Mouse (Mus musculus): ENCODE measurements around the gene Ppp6r3. TPM values are rescaled to one million over a fixed set of nuclear protein-coding genes. Genes with fewer than 3 reads are reported as not detected.
A peak's percentile ranks its signal among the peaks of the same experiment; 100 is the strongest.
"Not testable (repeated sequence)": the region's sequence is repeated elsewhere in the genome, so short reads cannot be mapped to it uniquely, and the experiment has no call there.

Ppp6r3 gene
- total RNA-seq, 2 experiments from 2014 or later, result 50.9 to 55.0 TPM

DNA sequence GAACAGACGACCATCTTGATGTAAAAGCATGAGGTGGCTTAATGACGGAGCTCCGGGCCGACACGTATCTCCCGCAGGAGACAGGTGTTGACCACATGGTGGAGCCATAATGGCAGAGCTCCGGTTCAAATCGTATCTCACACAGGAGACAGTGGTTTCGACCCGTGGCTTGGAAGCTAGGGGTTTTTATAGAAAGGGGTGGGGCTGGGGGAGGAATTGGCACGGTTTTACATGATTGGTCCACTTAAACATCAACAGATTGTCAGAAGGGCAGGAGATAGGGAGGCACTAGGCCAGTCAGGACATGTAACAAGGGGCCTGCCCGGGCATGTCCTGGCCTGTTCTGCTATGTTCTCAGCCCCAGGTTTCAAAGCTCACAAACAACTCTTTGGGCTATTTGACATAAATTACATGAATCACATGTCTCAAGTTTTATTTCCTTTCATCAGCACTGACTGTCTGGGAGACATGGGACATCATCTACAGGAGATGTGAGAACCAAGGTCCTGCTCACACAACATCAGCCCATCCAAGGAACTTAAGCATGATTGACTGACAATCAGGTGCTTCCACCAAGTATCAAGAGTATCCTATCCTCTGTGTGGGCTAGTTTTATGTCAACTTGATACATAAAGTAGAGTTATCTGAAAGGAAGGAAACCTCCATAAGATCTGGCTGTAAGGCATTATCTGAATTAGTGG, 42.1 kb downstream of the Ppp6r3 start:
- intact Hi-C loops (cut with DNase I; ENCODE audit: low total_unique reads); DNase-seq: not testable (repeated sequence)

DNA sequence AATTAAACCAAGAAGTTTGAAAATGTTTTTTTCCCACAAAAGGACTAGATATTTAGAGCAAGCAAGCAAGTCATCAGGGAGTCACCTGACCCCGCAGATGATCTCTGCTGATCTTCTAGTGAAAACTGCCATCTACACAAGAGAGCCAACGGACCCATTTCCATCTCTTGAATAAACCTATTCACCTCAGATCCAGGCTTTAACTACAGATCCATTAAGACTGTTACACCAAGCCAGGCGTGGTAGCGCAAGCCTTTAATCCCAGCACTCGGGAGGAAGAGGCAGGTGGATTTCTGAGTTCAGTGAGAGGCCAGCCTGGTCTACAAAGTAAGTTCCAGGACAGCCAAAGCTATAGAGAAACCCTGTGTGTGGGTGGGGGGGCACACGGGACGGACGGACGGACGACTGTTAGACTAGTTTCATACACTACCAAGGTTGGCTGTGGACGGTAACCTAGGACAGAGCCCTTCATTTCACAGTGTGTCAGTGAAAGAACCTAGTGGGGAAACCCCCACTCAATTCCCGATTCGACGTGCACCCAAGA, 42.8 kb downstream of the Ppp6r3 start:
- intact Hi-C loops (cut with DNase I; ENCODE audit: low total_unique reads), result no loop called here
- DNase-seq, result no peak

DNA sequence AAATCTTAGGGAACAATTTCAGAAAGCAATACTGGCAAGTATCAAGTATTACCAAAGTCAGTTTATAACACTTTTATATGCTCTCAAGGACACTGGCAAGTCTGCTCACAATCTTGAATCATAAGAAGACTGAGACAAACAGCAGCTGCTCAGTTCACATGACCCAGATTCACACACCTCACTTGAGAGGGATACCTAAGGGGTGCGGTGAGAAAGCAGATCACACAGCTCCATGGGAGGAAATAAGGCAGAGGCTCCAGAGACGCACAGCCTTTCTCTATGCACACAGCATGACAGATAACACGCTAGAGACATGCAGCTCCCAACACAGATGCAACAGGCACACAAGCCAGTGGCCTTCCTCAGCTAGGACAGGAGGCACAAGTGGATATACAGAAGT, 45.8 kb downstream of the Ppp6r3 start:
- intact Hi-C loops (cut with DNase I; ENCODE audit: low total_unique reads), result no loop called here

DNA sequence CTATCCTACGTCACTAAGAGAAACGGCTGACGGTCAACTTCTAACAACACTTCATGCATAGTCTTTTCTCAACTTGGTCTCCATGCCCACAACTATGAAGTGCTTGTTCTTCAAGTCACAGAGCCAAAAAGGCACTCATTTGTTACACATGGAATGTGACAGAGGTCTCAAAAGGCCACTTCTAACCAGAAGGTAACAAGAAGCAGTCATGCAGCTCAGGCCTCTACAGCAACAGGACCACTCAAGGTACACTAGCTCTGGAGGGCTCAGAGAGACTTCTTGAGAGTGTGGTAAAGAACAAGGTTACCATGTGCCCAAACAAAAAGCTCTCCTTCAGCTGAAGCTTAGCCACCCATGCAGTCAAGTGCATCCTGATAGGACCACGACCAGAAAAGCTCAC, 46.9 kb downstream of the Ppp6r3 start:
- DNase-seq, result no peak
- intact Hi-C loops (cut with DNase I; ENCODE audit: low total_unique reads), result no loop called here

More for the DNA sequence above, 45.8 kb downstream of the Ppp6r3 start:
- DNase-seq, result no peak

DNA sequence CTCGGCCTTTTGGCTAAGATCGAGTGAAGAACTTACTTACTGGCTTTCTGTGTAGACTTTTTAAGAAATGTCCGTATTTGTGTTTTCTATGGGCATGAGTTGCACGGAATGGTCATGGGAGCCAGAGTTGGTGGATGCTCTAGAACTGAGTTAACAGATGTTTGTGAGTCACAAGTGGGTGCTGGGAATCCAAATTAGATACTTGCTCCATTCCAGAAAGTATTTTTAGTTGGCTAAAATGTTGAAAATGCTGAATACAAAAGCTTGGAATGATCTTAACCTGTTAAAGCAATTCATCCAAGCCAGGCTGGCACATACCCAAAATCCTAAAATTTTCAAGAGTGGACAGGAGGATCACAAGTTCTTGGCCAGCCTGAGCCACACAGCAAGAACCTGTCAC, 48.0 kb downstream of the Ppp6r3 start:
- no peak for DNase-seq
- intact Hi-C loops (cut with DNase I; ENCODE audit: low total_unique reads), result no loop called here

- DNase-seq, result no peak
- intact Hi-C loops (cut with DNase I; ENCODE audit: low total_unique reads), result no loop called here
Measured at GRCm38 (mm10) chr19:3519471-3520169, 55.9 kb downstream of the Ppp6r3 start.

DNA sequence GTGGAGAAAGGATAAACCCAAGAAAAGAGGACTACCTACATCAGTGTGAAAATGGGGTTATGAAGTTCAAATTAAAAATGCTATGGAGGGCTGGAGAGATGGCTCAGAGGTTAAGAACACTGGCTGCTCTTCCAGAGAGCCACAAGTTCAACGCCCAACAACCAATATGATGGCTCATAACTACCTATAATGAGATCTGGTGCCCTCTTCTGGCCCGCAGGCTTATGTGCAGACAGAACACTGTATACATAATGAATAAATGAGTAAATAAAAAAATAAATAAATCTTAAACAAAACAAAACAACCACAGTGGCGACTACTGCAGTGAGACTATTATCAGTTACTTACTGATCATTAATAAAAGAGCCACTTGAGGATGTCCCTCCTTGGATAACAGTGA, 78.3 kb downstream of the Ppp6r3 start:
- DNase-seq, result no peak

DNA sequence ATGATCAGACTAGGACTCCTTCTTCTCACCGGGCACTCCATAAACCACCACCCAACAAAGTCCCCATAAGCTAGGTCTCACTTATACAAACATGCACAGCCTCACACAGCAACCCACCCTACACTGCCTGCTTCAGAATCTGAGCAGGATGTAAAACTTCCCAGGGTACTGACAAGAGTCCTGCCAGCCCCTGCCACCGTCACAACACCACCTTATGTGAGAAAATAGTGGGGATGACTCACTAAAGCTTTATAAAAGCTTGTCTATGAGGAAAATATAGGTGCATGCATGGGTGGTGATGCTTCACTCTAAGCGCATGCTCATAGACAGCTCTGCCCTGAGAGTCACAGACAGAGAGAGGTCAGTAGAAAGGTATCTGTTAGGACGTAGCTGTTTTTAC, 85.7 kb downstream of the Ppp6r3 start:
- intact Hi-C loops (cut with DNase I; ENCODE audit: low total_unique reads), result no loop called here
- no peak for DNase-seq

More for the DNA sequence above, 78.3 kb downstream of the Ppp6r3 start:
- intact Hi-C loops (cut with DNase I; ENCODE audit: low total_unique reads), result no loop called here

DNA sequence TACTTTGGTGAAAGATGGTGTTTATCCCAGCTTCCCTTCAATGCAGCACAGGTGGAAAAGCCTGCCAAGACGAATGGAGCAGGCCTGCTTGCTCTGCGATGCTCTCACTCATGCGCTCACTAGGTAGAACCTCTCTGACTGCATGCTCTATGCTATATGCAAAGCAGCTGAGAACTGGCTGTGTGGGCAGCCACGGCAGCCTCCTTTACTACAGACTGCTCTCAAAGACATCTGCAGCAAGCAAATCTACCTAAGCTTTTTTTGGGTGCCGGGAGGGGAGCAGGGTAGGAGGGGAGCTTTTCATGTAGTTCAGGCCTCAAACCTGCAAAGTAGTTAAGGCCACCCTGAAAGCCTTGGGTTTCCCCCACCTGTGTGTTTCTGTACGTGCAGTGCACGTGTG, 92.7 kb downstream of the Ppp6r3 start:
- intact Hi-C loops (cut with DNase I; ENCODE audit: low total_unique reads), result no loop called here
- DNase-seq, result no peak

- intact Hi-C loops (cut with DNase I; ENCODE audit: low total_unique reads), result no loop called here
- DNase-seq, result no peak
Measured at GRCm38 (mm10) chr19:3480101-3480500, 95.4 kb downstream of the Ppp6r3 start.

DNA sequence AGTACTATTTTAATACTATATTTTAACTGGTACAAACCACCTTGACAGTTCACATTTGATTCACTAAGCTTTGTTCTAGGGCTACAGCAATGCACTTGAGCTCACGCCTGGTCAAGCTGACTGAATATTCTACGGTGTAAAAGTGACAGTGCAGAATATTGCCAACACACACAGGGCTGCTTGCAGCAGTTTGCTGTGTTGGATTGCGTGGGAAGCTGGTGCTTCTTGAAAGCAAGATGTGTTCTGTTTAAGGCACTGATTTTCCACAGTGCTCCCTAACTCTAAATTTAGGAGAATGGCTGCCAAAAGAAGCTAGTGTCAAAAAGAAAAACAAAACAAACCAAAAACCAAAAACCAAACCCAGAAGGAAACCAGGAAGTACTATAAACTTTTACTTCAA, 98.6 kb downstream of the Ppp6r3 start:
- intact Hi-C loops (cut with DNase I; ENCODE audit: low total_unique reads), result no loop called here
- DNase-seq, result no peak

DNA sequence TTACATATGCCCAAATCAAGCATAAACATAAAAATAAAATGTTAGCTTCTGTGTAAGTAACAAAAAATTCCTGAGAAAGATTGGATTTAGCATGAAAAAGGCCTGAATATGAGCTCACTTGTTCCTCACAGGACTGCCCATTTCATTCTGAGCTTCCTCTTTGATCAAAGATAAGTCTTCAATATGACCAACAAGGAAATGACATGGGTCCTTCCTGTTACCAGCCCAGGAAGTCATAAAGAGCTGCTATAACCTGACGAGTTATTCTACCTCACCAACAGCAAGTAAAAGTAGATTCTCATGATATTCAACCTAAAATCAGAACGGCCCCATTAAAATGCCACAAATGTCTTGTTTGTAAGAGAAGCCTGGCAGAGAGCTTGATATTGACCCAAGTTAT, 104.3 kb downstream of the Ppp6r3 start:
- no peak for DNase-seq
- intact Hi-C loops (cut with DNase I; ENCODE audit: low total_unique reads), result no loop called here

DNA sequence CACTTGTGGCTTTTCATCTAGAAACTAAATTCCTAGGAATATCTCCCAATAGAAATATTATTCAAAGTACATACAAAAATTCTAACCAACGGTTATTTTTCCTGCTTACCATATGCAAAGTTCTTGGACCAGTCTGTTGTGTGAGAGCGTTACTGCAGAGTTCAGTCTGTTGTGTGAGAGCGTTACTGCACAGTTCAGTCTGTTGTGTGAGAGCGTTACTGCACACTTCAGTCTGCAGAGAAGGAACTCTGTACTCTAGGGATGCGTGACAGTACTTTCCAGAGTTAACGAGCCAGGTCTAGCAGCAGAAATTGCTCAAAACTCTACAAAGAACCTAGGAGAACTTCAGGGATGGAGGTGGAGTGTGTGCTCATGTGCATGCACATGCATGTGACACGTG, 108.0 kb downstream of the Ppp6r3 start:
- DNase-seq, result no peak
- intact Hi-C loops (cut with DNase I; ENCODE audit: low total_unique reads), result no loop called here

- intact Hi-C loops (cut with DNase I; ENCODE audit: low total_unique reads), result no loop called here
- no peak for DNase-seq
Measured at GRCm38 (mm10) chr19:3459986-3460385, 115.6 kb downstream of the Ppp6r3 start.

GRCm38 (mm10) chr19:3458331-3459099, 117.0 kb downstream of the Ppp6r3 start:
- no peak for DNase-seq
- intact Hi-C loops (cut with DNase I; ENCODE audit: low total_unique reads), result no loop called here

DNA sequence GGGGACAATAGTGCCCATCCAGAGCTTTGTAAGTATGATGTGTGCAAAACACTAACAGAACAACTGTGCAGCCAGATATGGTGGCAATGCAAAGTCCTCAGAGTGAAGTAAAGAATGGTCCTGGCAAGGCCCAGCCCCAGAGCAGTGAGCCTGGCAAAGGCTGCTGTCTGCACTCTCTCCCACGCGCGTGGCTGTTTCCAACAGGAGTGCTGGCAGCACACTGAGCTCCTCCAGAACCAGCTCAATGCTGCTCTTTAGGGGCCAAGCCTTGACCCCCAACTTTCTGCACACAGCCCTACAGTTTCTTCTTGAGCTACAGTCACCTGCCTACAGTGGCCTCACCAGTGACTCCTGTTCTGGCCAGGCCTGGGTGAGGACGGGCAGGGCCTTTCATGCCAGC, 117.8 kb downstream of the Ppp6r3 start:
- intact Hi-C loops (cut with DNase I; ENCODE audit: low total_unique reads), result no loop called here
- DNase-seq, result no peak

GRCm38 (mm10) chr19:3451649-3452048, 123.9 kb downstream of the Ppp6r3 start:
- DNase-seq, result no peak
- intact Hi-C loops (cut with DNase I; ENCODE audit: low total_unique reads), result loop anchor here (5.0 kb wide), 1 partner anchor 64 kb away; the partner anchor contains the start of gene Tesmin

DNA sequence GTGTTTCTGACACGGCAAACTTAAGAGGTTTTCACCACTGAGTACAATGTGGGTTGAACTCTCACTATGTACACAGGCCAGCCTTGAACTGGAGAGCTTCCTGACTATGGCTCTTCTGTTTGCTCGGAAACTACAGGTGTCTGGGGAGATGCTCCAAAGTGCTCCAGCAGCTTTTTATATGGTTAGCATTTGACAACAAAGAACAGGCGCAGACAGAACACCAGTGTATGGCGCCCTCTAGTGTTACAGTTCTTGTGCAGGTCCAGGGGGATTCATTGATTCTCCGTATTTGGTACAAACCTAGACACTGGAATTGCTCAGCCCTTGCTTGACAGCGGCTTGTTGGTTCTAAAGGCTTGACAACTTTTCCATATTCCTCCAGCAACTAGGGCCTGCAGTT, 124.4 kb downstream of the Ppp6r3 start:
- peak; percentile 53 for DNase-seq
- intact Hi-C loops (cut with DNase I; ENCODE audit: low total_unique reads), result loop anchor here (5.0 kb wide), 1 partner anchor 64 kb away; the partner anchor contains the start of gene Tesmin

DNA sequence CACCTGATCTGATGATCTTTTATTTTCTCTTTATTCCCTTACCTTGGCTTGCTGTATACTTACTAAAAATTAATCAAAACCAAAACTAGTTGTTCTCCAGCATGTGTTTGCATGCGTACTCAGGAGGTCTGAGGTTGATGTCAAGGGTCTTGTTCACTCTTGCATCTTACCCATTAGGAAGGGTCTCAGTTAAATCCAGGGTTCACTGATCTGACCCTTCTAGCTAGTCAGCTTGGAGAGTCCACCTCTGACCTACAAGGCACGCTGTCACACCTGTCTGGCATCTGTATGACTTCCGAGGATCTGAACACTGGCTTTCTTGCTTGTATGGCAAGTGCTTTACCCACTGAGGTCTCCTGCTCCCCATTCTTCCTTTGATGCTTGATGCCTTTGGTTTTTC, 124.8 kb downstream of the Ppp6r3 start:
- intact Hi-C loops (cut with DNase I; ENCODE audit: low total_unique reads), result loop anchor here (5.0 kb wide), 1 partner anchor 63 kb away; the partner anchor contains the start of gene Tesmin
- DNase-seq, result no peak

DNA sequence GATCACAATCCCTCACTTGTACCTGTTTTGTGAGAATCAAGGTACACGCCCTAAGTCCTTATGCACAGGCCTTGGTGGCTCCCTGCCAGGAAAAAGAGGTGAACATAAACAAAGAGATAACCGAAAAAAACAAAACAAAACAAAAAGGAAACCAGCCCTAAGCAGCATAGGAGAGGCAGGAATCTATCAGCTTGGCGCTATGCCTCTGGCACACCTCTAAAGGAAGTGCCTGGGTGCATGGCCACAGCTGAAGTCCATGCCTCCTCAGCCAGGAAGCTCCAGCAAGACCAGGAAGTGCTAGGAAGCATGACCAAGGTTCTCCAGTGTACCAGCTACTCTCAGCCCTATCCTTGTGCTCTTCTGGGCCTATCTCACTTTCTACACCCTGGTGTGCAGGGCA, 126.3 kb downstream of the Ppp6r3 start:
- DNase-seq, result no peak
- intact Hi-C loops (cut with DNase I; ENCODE audit: low total_unique reads), result loop anchor here (5.0 kb wide), 1 partner anchor 157 kb away; no protein-coding TSS in a partner anchor

Measured in gastrocnemius, postnatal 14 days (tissue).